Mouse (Mus musculus): Measurements from ENCODE around the gene Nat8f6.
"Not testable (repeated sequence)": the region's sequence is repeated elsewhere in the genome, so short reads cannot be mapped to it uniquely, and the experiment has no call there.

Nat8f6 gene

DNA sequence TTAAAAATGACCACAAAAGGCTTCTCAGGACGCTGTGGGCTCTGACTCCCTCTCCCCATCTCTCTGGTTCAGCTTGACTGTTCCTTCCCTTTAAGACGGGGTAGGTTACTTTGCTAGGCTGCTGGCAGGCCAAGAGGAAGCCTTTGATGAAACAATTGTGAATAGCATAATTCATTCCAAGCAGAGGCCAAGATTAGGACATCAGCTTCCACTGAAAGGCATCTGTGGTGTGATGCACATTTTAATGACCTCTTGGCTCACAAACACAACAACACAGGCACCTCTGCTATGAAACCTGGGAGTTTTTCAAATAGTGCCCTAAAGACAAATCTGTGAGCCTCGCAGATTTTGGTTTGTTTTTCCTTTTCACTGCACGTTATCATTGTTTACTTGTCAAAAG lies 19.2 kb upstream of the Nat8f6 start:
- Histone ChIP-seq H3K27me3 (ENCODE audit: insufficient read depth, low read length) (no peaks in the 10 kb centered on the region), H3K4me3 (replicated peaks; ENCODE audit: low read length) (no peak overlapping the region), H3K36me3 (ENCODE audit: insufficient read depth, low read length) (no peaks in the 10 kb centered on the region), H3K9me3 (ENCODE audit: low read length) (no peaks in the 10 kb centered on the region), H3K4me1 (replicated peaks; ENCODE audit: low read depth, low read length) (no peaks in the 10 kb centered on the region; the same call in 1 of the 2 replicates)
- no peak for TF ChIP-seq NANOG (IDR thresholded peaks at IDR 0.05; ENCODE audit: borderline replicate concordance, low read length)
- no peak for TF ChIP-seq POU5F1 (IDR thresholded peaks at IDR 0.05; ENCODE audit: borderline replicate concordance, low read length)
- TF ChIP-seq CTCF (conservative IDR thresholded peaks at IDR 0.05; ENCODE audit: low read length) = no peak

GRCm38 (mm10) chr6:85838674-85839073 lies 17.9 kb upstream of the Nat8f6 start:
- H3K9me3 ChIP-seq (ENCODE audit: low read length) = no peaks in the 10 kb centered on the region
- H3K27me3 ChIP-seq (ENCODE audit: insufficient read depth, low read length) = no peaks in the 10 kb centered on the region
- H3K4me1 ChIP-seq (replicated peaks; ENCODE audit: low read depth, low read length) = no peaks in the 10 kb centered on the region; the same call in 1 of the 2 replicates
- no peaks in the 10 kb centered on the region for H3K36me3 ChIP-seq (ENCODE audit: insufficient read depth, low read length)
- TF ChIP-seq CTCF (conservative IDR thresholded peaks at IDR 0.05; ENCODE audit: low read length) (no peak), POU5F1 (IDR thresholded peaks at IDR 0.05; ENCODE audit: borderline replicate concordance, low read length) (no peak), NANOG (IDR thresholded peaks at IDR 0.05; ENCODE audit: borderline replicate concordance, low read length) (no peak)
- H3K4me3 ChIP-seq (replicated peaks; ENCODE audit: low read length) = no peak overlapping the region

GRCm38 (mm10) chr6:85837307-85837706 lies 16.6 kb upstream of the Nat8f6 start:
- H3K36me3 ChIP-seq (ENCODE audit: insufficient read depth, low read length); H3K9me3 ChIP-seq (ENCODE audit: low read length); H3K4me3 ChIP-seq (replicated peaks; ENCODE audit: low read length); H3K4me1 ChIP-seq (replicated peaks; ENCODE audit: low read depth, low read length); H3K27me3 ChIP-seq (ENCODE audit: insufficient read depth, low read length): not testable (repeated sequence)

GRCm38 (mm10) chr6:85836827-85837226 lies 16.1 kb upstream of the Nat8f6 start:
- not testable (repeated sequence) for H3K4me3 ChIP-seq (replicated peaks; ENCODE audit: low read length); H3K27me3 ChIP-seq (ENCODE audit: insufficient read depth, low read length); H3K9me3 ChIP-seq (ENCODE audit: low read length)

DNA sequence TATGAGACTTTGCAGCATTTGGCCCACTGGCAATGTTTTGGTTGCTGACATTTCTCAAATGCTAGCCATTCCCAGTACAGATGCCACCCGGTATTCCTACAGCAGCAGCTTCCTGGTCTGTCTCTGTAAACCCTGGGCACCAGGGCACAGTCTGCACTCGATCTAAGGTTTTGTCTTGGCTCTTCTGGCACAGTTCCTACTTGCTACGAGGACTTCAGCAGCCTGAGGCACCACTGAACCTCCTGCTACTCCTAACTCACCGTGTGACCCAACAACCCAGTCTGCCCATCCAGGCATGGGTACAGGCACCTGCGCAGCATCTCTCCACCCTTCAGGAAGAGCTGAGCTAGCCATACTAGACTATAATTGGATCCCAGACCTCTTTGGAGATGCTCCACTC lies 15.3 kb upstream of the Nat8f6 start:
- not testable (repeated sequence) for H3K4me1 ChIP-seq (replicated peaks; ENCODE audit: low read depth, low read length); H3K36me3 ChIP-seq (ENCODE audit: insufficient read depth, low read length); H3K4me3 ChIP-seq (replicated peaks; ENCODE audit: low read length); H3K9me3 ChIP-seq (ENCODE audit: low read length); H3K27me3 ChIP-seq (ENCODE audit: insufficient read depth, low read length)

More at GRCm38 (mm10) chr6:85836827-85837226, 16.1 kb upstream of the Nat8f6 start:
- not testable (repeated sequence) for H3K4me1 ChIP-seq (replicated peaks; ENCODE audit: low read depth, low read length); H3K36me3 ChIP-seq (ENCODE audit: insufficient read depth, low read length)

GRCm38 (mm10) chr6:85835104-85835503 lies 14.3 kb upstream of the Nat8f6 start:
- not testable (repeated sequence) for H3K9me3 ChIP-seq (ENCODE audit: low read length); H3K36me3 ChIP-seq (ENCODE audit: insufficient read depth, low read length); H3K27me3 ChIP-seq (ENCODE audit: insufficient read depth, low read length); H3K4me3 ChIP-seq (replicated peaks; ENCODE audit: low read length); H3K4me1 ChIP-seq (replicated peaks; ENCODE audit: low read depth, low read length)

DNA sequence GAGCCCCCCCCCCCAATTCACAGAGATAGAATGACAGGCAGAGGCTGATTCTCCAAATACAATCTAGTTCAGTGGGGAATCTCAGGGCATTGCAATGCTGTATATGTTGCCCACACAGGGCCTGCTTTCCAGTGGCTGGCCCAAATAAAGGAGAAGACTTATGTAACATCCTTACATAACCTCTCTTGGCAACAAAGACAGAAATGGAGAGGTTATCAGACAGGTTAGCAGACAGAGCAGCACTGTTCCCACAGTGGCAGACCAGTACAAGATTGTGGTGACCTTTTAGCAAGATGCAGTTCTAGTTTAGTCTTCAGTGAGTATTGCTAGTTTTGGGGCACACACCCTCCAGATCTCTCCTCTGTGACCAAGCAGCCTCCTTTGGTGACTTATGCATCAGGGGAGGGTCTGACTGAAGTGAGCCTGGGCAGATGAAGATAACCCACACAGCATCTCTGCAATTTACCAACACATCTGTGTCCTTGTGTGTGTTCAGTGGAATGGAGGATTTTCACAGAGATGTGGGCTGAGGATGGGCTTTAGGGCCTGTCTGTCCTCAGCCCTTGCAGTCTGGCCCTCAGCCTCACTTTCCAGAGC lies 13.8 kb upstream of the Nat8f6 start:
- not testable (repeated sequence) for H3K9me3 ChIP-seq (ENCODE audit: low read length); H3K27me3 ChIP-seq (ENCODE audit: insufficient read depth, low read length); H3K4me1 ChIP-seq (replicated peaks; ENCODE audit: low read depth, low read length); H3K36me3 ChIP-seq (ENCODE audit: insufficient read depth, low read length); H3K4me3 ChIP-seq (replicated peaks; ENCODE audit: low read length)

- no peak within 1 kb of the TSS for H3K4me3 ChIP-seq (replicated peaks; ENCODE audit: low read length)
- no peaks in the 10 kb centered on the region for H3K9me3 ChIP-seq (ENCODE audit: low read length)
- no peaks in the 10 kb centered on the region for H3K4me1 ChIP-seq (replicated peaks; ENCODE audit: low read depth, low read length)
- H3K27me3 ChIP-seq (ENCODE audit: insufficient read depth, low read length) = no peaks in the 10 kb centered on the region
- H3K36me3 ChIP-seq (ENCODE audit: insufficient read depth, low read length) = no peaks in the 10 kb centered on the region
- TF ChIP-seq POU5F1 (IDR thresholded peaks at IDR 0.05; ENCODE audit: borderline replicate concordance, low read length) (no peak), CTCF (conservative IDR thresholded peaks at IDR 0.05; ENCODE audit: low read length) (no peak), NANOG (IDR thresholded peaks at IDR 0.05; ENCODE audit: borderline replicate concordance, low read length) (no peak)
Measured at GRCm38 (mm10) chr6:85831796-85832321, 11.1 kb upstream of the Nat8f6 start, which contains the start of gene Nat8. TSS of gene Nat8 (minus strand) at chr6:85832082.

GRCm38 (mm10) chr6:85829462-85829861 lies 8.7 kb upstream of the Nat8f6 start:
- Histone ChIP-seq H3K36me3 (ENCODE audit: insufficient read depth, low read length) (no peaks in the 10 kb centered on the region), H3K4me1 (replicated peaks; ENCODE audit: low read depth, low read length) (no peaks in the 10 kb centered on the region), H3K4me3 (replicated peaks; ENCODE audit: low read length) (no peak overlapping the region), H3K27me3 (ENCODE audit: insufficient read depth, low read length) (no peaks in the 10 kb centered on the region), H3K9me3 (ENCODE audit: low read length) (no peaks in the 10 kb centered on the region)
- TF ChIP-seq CTCF (conservative IDR thresholded peaks at IDR 0.05; ENCODE audit: low read length) (no peak), POU5F1 (IDR thresholded peaks at IDR 0.05; ENCODE audit: borderline replicate concordance, low read length) (no peak), NANOG (IDR thresholded peaks at IDR 0.05; ENCODE audit: borderline replicate concordance, low read length) (no peak)

GRCm38 (mm10) chr6:85825886-85826285 lies 5.1 kb upstream of the Nat8f6 start:
- H3K36me3 ChIP-seq (ENCODE audit: insufficient read depth, low read length) = no peaks in the 10 kb centered on the region
- H3K27me3 ChIP-seq (ENCODE audit: insufficient read depth, low read length) = no peaks in the 10 kb centered on the region
- TF ChIP-seq NANOG (IDR thresholded peaks at IDR 0.05; ENCODE audit: borderline replicate concordance, low read length) (no peak), POU5F1 (IDR thresholded peaks at IDR 0.05; ENCODE audit: borderline replicate concordance, low read length) (no peak), CTCF (conservative IDR thresholded peaks at IDR 0.05; ENCODE audit: low read length) (no peak)
- no peaks in the 10 kb centered on the region for H3K4me1 ChIP-seq (replicated peaks; ENCODE audit: low read depth, low read length)
- H3K9me3 ChIP-seq (ENCODE audit: low read length) = no peaks in the 10 kb centered on the region
- no peak overlapping the region for H3K4me3 ChIP-seq (replicated peaks; ENCODE audit: low read length)

Data from E14TG2a.4 (cell line).